8 mouse cellular contexts compared by ENCODE assay signal in the genomic region with DNA sequence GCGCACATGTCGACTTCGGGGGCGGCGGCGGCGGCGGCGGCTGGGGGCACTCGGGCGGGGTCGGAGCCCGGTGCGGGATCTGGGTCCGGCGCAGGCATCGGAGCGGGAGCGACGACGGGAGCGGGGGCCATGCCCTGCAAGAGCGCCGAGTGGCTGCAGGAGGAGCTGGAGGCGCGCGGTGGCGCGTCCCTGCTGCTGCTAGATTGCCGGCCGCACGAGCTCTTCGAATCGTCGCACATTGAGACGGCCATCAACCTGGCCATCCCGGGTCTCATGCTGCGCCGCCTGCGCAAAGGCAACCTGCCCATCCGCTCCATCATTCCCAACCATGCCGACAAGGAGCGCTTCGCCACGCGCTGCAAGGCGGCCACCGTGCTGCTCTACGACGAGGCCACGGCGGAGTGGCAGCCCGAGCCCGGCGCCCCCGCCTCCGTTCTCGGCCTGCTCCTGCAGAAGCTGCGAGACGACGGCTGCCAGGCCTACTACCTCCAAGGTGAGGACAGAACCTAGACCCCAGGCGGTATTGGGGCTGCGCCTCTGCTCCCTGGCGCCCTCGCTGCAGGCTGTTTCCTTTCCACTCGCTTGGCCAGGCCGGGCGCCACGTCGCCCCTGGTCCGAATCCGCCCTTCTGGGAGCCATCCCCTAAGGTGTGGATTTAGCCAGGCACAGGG. TPM values are rescaled to one million over a fixed set of nuclear protein-coding genes. Genes with fewer than 3 reads are reported as not detected.
DNase-seq lines count a peak whose midpoint lies in the region; ATAC-seq and TF ChIP-seq lines count a peak whose summit lies in the region.

No protein-coding gene starts in this region.

- 0 out of 2 replicates have a peak, but pooled peaks have one; percentile 2 for ATAC-seq in frontal cortex, adult (ENCODE audit: low TSS enrichment)
- ATAC-seq in hindbrain, embryonic 13.5 days (ENCODE audit: low FRiP score) = peak; percentile 17
- ATAC-seq in limb, embryonic 15.5 days (ENCODE audit: insufficient number of reproducible peaks, low FRiP score, low TSS enrichment, low read depth) = no peak

- no peaks in the 10 kb centered on the region for H3K9me3 ChIP-seq in hindbrain, embryonic 13.5 days
- H3K9me3 ChIP-seq in limb, embryonic 15.5 days = no peaks in the 10 kb centered on the region

- H3K27ac ChIP-seq in bone marrow, adult 2 months (ENCODE audit: control insufficient read depth, insufficient read depth, low read depth, low read length, poor library complexity) = peak overlapping the region; percentile 78
- peak overlapping the region; percentile 83 for H3K27ac ChIP-seq in embryonic fibroblast, embryonic 13.5 days (ENCODE audit: insufficient read depth, low read length)
- H3K27ac ChIP-seq in hindbrain, embryonic 13.5 days = peak overlapping the region; percentile 98
- peak overlapping the region; percentile 100 for H3K27ac ChIP-seq in limb, embryonic 15.5 days

- H3K79me2 ChIP-seq in myocyte (ENCODE audit: control insufficient read depth, insufficient read depth) = peaks cover 35% of the 10 kb centered on the region

- H3K4me1 ChIP-seq in bone marrow, adult 2 months (ENCODE audit: control insufficient read depth, insufficient read depth, low read length) = peaks cover 16% of the 10 kb centered on the region
- peaks cover 13% of the 10 kb centered on the region; the same call in 1 of the 2 replicates for H3K4me1 ChIP-seq in embryonic fibroblast, embryonic 13.5 days (ENCODE audit: control insufficient read depth, insufficient read depth, low read length)
- H3K4me1 ChIP-seq in hindbrain, embryonic 13.5 days (replicated peaks) = peaks cover 55% of the 10 kb centered on the region
- peaks cover 64% of the 10 kb centered on the region for H3K4me1 ChIP-seq in limb, embryonic 15.5 days

- peaks cover 31% of the 10 kb centered on the region for H3K36me3 ChIP-seq in hindbrain, embryonic 13.5 days
- peaks cover 32% of the 10 kb centered on the region for H3K36me3 ChIP-seq in limb, embryonic 15.5 days
- H3K36me3 ChIP-seq in myocyte (ENCODE audit: control insufficient read depth, insufficient read depth) = no peaks in the 10 kb centered on the region

- TF ChIP-seq POLR2A in bone marrow, adult 2 months (IDR thresholded peaks at IDR 0.05; ENCODE audit: borderline replicate concordance, control insufficient read depth, low read depth, low read length) = peak; percentile 16; the same call in 1 of the 2 replicates
- TF ChIP-seq POLR2A in embryonic fibroblast, embryonic 13.5 days (IDR thresholded peaks at IDR 0.05; ENCODE audit: low read depth, low read length) = no peak
- no peak for TF ChIP-seq POLR2A in myocyte (IDR thresholded peaks at IDR 0.05; ENCODE audit: insufficient read length, low read depth)

- TF ChIP-seq CTCF in bone marrow, adult 2 months (IDR thresholded peaks at IDR 0.05; ENCODE audit: control insufficient read depth, insufficient read depth, low read length) = peak; percentile 43; the same call in 1 of the 2 replicates
- TF ChIP-seq CTCF in embryonic fibroblast, embryonic 13.5 days (IDR thresholded peaks at IDR 0.05; ENCODE audit: borderline replicate concordance, insufficient read depth, low read length) = no peak

- H3ac ChIP-seq in myocyte (ENCODE audit: control insufficient read depth, insufficient read length) = peak overlapping the region; percentile 68

- under 1% methylated on average over 71 of the region's 72 CpGs for WGBS in bone marrow, adult 2 months
- WGBS in hindbrain, embryonic 13.5 days = under 1% methylated on average over 62 of the region's 72 CpGs
- under 1% methylated on average over 72 of the region's 72 CpGs for WGBS in limb, embryonic 15.5 days

- H3K9ac ChIP-seq in hindbrain, embryonic 13.5 days = peak overlapping the region; percentile 96
- peak overlapping the region; percentile 97 for H3K9ac ChIP-seq in limb, embryonic 15.5 days

- 0 out of 2 replicates have a peak, but pooled peaks cover 5% of the 10 kb centered on the region for H3K27me3 ChIP-seq in hindbrain, embryonic 13.5 days
- no peaks in the 10 kb centered on the region for H3K27me3 ChIP-seq in limb, embryonic 15.5 days
- no peaks in the 10 kb centered on the region for H3K27me3 ChIP-seq in myocyte (ENCODE audit: control insufficient read depth, insufficient read depth, insufficient read length)

- H3K4me3 ChIP-seq in bone marrow, adult 2 months (replicated peaks; ENCODE audit: control insufficient read depth, low read depth, low read length) = peak overlapping the region; percentile 85
- H3K4me3 ChIP-seq in embryonic fibroblast, embryonic 13.5 days (ENCODE audit: insufficient read depth, low read length) = peak overlapping the region; percentile 97
- H3K4me3 ChIP-seq in hindbrain, embryonic 13.5 days = peak overlapping the region; percentile 86
- peak overlapping the region; percentile 95 for H3K4me3 ChIP-seq in limb, embryonic 15.5 days
- peak overlapping the region; percentile 78 for H3K4me3 ChIP-seq in myocyte

- no peak for DNase-seq in frontal cortex, postnatal 25 days (ENCODE audit: low spot score in 2 of 2)
- peak; percentile 74 for DNase-seq in testis, postnatal 10 days (ENCODE audit: low spot score)

- H3K4me2 ChIP-seq in hindbrain, embryonic 13.5 days = peak overlapping the region; percentile 95
- H3K4me2 ChIP-seq in limb, embryonic 15.5 days = peak overlapping the region; percentile 94
- peak overlapping the region; percentile 89 for H3K4me2 ChIP-seq in myocyte (ENCODE audit: low read depth)

TF ChIP-seq in myocyte, 11 proteins besides CTCF, POLR2A, EP300 and RAD21:
- TF ChIP-seq POLR2AphosphoS2 (IDR thresholded peaks at IDR 0.05; ENCODE audit: insufficient read length, low read depth) (peak; percentile 38), E2F4 (IDR thresholded peaks at IDR 0.05; ENCODE audit: insufficient read depth) (no peak), REST (IDR thresholded peaks at IDR 0.05; ENCODE audit: insufficient read depth, insufficient read length) (no peak), MYOD1 (IDR thresholded peaks at IDR 0.05; ENCODE audit: control insufficient read depth in 1 of 3, insufficient read length in 2 of 3, low read depth in 2 of 3) (no peak), CEBPB (IDR thresholded peaks at IDR 0.05; ENCODE audit: insufficient read depth, poor library complexity, severe bottlenecking) (no peak), TCF3 (IDR thresholded peaks at IDR 0.05; ENCODE audit: insufficient read length, low read depth) (no peak), MYOG (IDR thresholded peaks at IDR 0.05; ENCODE audit: control insufficient read depth in 1 of 3, insufficient read depth in 1 of 3, insufficient read length in 2 of 3, low read depth in 2 of 3) (peak in 1 of 3 experiments; percentile 1), SRF (IDR thresholded peaks at IDR 0.05; ENCODE audit: control insufficient read depth, insufficient read length, low read depth) (no peak), MAX (IDR thresholded peaks at IDR 0.05; ENCODE audit: low read depth) (no peak), TCF12 (IDR thresholded peaks at IDR 0.05; ENCODE audit: insufficient read depth, poor library complexity, severe bottlenecking) (no peak)

RNA-seq across cellular contexts. Expression of a gene that starts 0.5 kb away (rescaled TPM):
- polyA plus RNA-seq in bone marrow, adult 2 months (2011; ENCODE audit: insufficient read depth, insufficient read length, low replicate concordance, missing spikeins) = 3.8 and 11.6 TPM in 2 replicates
- polyA plus RNA-seq in embryonic fibroblast, embryonic 13.5 days (2011; ENCODE audit: insufficient read length, low read depth, missing spikeins) = 63.0 and 67.2 TPM in 2 replicates
- 9.9 and 10.3 TPM in 2 replicates for polyA plus RNA-seq in hindbrain, embryonic 13.5 days (2015; fragmentation: Nextera tagmentation; extraction: Ambion mirVana)
- polyA plus RNA-seq in limb, embryonic 15.5 days (2015; fragmentation: Nextera tagmentation; extraction: Ambion mirVana) = 39.0 and 47.0 TPM in 2 replicates
- polyA plus RNA-seq in myocyte (2012; fragmentation: generic; extraction: Trizol) = 8.9 TPM
